Mouse (Mus musculus) right cerebral cortex, postnatal 10 days (tissue): Measurements from ENCODE around the gene Sf3a2.

ENCODE experiments used
- DNase-seq, 2 experiments: peaks; one replicate each; pipeline ENCODE4 v3.0.0; 2021; ENCODE audit warnings: low spot score in 2 of 2

Gene Sf3a2

DNA sequence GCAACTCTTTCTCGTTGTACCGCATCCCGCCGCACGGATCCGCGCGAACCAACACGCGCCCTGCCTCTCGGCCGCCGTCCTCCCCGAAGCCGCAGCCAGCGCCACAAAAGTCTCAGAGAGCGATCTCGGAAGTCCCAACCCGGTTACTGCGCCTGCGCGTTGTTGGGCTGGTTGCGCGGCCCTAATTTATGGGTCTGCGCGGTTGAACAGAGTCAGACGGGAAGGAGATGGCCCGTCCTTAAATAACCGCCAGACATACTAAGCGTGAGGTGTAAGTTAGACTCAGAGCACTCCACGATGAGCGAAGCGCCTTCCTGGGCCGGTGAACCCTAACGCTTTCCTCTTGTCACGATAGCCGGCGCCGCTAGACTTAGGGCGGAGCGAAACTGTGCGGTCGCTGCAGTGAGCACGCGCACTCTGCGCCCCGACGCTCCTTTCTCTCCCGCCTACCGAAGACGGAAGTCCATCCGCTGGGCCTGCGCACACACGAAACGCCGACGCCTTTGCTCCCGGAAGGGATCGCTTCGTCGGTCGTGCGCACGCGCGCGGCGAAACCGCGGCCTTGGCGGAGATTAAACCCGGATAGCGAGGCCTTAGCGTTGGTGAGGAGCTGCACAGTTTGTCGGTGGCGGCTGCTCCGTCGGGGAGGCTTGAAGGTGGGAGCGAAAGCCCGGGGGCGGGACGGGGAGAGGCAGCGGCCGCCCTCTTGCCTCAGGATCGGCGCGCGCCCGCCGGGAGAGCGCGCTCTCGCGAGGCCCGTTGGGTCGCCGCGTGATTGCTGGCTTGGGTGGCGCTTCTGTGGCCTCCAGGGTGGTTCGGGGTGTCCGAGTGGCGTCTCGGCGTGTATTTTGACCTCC lies at the start of gene Sf3a2, which contains the start of gene Plekhj1:
Sf3a2 (plus strand) TSS at position 49 of the 857 bp plus-strand sequence.
Plekhj1 (minus strand) TSS at position 477 of the 857 bp plus-strand sequence.
- peak; percentile 97 for DNase-seq

DNA sequence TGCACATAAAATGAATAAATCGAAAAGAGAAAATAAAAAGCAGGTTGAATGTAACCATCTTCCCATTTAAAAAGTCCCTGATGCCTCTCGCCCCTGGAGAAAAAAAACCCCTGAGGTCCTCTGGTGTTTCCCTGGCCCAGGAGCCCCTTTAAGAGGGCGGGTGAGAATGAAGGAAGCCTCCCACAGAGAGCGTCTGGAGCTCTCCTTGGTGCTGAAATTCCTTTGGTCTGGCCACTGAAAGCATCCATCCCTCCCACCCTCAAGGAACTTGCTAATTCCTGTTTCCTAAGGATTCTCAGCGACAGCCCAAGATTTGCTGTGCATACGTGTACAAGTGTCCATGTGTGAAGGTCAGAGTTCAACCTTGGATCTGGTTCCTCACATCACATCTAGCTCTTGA lies 49.4 kb upstream of the Sf3a2 start:
- no peak for DNase-seq

DNA sequence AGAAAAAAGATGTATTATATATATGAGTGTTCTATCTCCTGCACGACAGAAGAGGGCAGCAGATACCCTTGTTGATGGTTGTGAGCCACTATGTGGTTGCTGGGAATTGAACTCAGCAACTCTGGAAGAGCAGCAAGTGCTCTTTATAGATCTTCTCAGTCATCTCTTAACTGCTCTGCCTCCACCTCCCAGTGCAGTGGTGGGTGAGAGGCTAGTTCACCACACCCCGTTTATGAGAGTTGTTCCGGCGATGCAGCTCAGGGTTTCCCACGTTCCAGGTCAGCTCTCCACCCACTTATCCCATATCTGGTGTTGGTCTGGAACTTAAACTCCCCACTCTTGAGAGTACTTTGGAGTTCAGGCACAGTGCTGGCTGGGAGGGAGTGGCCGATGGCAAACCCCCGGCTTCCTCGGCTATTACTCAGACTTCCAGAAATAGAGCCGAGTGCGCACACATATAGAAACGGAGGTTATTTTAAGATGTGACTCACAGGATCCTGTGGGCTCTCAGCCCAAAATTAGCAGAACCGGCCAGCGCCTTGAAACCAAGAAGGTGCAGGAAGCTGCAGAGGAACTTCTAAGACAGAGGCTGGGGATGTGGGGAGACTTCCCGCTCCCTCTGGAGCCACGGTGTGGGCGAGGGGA lies 46.7 kb upstream of the Sf3a2 start:
- peak; percentile 65 to 77 for DNase-seq

- DNase-seq, result peak; percentile 66 to 74
Measured at GRCm38 (mm10) chr10:80752079-80752625, 45.8 kb upstream of the Sf3a2 start.

GRCm38 (mm10) chr10:80754594-80755290 lies 43.3 kb upstream of the Sf3a2 start, which contains the start of gene Dot1l:
Gene Dot1l (plus strand): TSS chr10:80755206.
- DNase-seq, result peak; percentile 98 to 99

DNA sequence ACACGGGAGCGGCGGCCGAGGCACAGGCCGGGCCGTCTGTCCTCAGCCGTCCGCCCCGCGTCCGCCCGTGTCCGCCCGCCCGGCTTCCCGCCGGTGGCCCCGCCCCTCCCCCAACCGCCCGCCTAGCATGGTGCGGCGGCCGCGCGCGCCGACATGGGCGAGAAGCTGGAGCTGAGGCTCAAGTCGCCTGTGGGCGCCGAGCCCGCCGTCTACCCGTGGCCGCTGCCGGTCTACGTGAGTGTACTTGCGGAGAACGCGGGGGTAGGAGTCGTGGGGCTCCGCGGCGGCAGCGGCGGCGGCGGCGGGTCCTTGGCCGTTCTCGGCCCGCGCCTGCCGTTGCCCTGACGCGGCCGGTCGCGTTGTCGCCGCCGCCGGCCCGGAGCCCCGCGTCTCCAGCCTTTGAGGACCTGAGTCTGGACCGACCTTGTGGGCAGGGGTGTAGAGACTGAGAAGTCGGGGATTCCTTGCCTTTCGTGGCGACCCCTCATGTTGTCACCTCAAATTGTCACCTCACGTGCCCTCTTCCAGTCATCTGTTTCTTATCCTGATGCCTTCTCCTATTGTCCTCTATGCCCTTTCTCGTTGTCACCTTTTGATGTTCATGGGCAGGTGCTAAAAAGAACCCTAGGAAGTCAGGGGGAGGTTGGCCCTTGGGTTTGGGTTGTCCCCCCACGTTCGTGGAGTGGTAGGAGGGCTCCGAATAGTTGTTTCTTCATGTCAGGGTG lies 42.5 kb upstream of the Sf3a2 start:
- no peak for DNase-seq

DNA sequence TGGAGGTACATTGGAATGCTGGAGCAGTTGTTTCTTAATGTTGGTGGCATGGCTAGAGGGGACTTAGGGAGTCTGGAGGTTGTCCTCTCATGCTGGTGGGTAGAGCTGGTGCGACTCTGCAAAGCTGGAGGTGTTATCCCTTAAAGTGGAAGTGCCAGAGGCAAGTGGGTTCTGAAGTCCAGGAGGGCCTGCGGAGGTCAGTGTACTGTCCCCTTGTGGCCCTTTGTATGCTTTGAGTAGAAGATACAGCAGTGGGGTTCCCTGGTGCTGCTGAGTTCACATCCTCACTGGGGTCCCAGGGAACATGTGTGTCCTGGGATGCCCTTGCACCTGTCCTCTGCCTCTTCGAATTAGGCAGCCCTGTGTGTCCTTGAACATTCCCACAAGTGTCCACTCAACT lies 41.9 kb upstream of the Sf3a2 start:
- no peak for DNase-seq

DNA sequence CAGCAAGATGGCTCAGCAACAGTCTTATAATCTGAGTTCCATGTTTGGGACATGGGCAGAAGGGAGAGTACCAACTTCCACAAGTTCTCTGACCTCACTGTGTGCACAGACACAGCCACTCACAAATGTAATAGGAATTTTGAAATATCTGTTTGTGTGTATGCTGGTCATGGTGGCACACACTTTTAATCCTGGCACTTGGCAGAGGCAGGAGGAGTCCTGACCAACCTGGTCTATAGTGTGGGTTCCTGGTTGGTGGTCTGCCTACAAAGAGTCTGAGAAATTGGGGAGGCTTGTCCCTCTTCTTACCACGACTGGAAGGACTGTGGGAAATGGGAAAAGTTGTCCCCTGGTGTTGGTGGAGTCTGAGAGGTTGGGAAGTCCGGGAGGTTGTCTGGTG lies 41.5 kb upstream of the Sf3a2 start:
- no peak for DNase-seq

DNA sequence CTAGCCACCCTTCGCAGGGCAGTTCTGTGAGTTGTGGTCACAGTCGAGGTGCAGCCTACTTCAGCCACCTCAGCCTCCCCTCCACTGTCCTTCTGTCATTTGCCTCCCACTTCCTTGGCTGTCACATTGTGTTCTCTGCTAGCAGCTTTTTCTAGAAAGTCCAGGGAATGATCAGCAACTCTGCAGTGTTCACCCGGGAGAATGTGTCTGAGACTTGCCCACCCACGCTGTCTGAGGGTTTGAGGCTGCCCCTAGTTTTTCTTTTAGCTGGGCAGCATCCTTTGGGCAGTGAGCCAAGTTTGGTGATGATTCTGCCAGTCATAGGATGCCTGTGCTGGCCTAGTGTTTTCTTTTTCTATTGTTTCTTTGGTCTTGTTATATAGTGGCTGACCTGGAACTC lies 41.0 kb upstream of the Sf3a2 start:
- peak; percentile 48 to 59 for DNase-seq

GRCm38 (mm10) chr10:80757717-80758116 lies 40.3 kb upstream of the Sf3a2 start:
- peak; percentile 75 to 77 for DNase-seq

GRCm38 (mm10) chr10:80758651-80759050 lies 39.3 kb upstream of the Sf3a2 start:
- no peak for DNase-seq

DNA sequence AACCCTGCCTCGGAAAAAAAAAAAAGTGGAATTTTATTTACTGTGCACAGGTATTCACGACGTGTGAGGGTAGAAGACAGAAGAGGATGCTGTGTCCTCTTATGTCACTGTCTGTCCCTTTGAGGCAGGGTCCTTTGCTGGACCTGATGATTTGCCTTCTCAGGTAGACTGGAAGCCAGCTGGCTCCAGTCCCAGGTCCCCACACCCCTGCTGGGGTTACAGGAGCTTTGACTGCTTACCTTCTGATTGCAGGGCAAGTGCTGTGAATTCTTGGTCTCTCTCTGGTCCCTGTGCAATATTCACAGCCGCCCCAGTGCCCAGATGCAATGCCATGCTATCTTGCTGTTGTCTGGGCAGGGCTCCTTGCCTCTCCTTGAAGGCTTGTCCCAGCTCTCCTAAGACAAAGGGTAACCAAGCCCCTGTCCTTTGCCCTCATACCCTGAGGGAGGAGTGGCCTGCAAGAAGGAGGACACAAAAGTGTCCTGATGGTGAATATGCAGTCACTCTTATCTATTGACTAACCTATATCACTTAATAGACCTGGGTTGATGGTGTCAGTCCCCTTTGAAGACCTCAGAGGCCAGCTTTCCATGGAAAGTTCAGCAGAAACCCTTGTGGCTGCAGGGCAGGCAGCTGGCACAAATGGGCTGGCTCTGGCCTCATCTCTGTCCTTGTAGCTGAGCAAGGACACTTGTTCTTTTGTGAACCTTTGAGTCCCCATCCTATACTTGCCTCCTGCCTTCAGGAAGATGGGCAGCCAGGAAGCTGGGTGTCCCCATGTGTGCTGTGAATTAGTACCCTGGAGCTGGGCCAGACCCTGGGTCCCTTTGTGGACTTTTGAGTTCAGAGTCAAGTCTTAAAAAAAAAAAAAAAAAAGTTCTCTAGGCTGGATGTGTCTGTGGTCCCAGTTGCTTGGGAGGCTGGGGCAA lies 37.1 kb upstream of the Sf3a2 start:
- DNase-seq, result no peak

GRCm38 (mm10) chr10:80761821-80762220 lies 36.2 kb upstream of the Sf3a2 start:
- DNase-seq, result no peak

DNA sequence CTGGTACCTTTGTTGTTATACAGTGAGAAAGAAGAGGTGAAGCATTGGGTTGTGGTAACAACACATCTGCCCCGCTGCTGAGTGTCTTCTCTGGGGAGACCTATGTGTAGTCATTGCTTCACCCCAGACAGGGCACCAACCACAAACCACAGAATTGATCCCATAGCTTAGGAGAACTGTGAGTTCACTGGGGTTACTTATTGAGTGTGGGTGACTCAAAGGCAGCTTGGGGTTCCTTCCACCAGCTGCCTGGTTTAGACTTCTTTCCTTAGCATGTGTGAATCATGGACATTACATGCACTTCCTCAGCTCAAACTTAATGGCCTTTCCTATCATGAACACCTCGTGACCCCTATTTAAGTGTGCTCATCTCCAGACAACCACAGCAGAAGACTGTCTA lies 34.5 kb upstream of the Sf3a2 start:
- DNase-seq, result no peak

GRCm38 (mm10) chr10:80765746-80766145 lies 32.3 kb upstream of the Sf3a2 start:
- no peak for DNase-seq

DNA sequence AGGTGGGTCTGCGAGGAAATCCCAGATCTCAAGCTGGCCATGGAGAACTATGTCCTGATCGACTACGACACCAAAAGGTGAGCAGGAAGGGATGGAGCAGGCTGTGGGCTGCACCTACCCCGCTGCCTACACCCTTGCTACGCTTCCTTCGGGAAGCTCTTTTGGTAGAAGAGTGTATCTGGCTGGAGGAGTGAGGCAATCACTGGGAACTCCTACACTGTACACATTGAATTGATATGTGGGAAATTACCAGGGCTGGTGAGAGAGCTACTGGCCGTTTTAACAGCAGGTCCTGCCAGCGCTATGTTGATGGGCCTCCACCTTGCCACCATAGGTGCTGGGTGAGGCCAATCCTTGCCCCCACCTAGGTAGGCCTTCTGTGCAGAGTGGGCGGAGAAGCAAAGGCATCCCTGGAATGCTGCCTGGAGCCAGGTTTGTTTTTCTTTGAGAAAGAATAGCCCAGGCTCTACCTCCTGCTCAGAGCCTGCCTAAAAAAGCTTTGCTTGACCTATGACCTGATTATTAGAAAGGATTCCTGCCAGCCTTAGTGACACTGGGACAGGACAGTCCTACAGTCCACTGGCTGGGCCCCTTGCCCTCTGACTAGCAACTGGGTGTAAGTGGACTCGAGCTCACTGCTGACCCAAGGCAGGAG lies 31.7 kb upstream of the Sf3a2 start:
- no peak for DNase-seq

GRCm38 (mm10) chr10:80768365-80768764 lies 29.6 kb upstream of the Sf3a2 start:
- DNase-seq, result no peak

DNA sequence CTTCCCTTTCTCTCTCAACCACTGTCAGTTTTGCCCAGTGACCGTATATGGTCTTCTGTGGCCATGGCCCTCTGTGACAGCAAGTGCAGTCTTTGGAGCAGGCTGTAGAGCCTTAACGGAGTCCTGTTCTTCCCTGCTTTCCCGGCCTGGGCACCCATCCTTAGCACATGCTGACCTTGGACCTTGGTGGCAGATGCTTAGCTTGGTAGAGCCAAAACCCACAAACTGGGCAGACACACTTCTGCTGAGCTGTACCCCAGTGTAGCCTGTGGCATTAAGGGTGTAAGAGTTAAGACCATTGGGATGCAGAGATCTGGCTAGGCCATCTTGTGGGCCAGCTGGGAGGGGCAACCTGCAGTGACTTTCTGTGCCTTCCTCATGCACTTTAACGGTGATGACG lies 24.2 kb upstream of the Sf3a2 start:
- no peak for DNase-seq

GRCm38 (mm10) chr10:80774549-80774948 lies 23.4 kb upstream of the Sf3a2 start:
- DNase-seq, result peak; percentile 92 to 95

GRCm38 (mm10) chr10:80774981-80775380 lies 23.0 kb upstream of the Sf3a2 start:
- no peak for DNase-seq
